Mouse (Mus musculus): ENCODE measurements at regions not wholly inside any gene's neighbourhood (a gene's known extent, or its start where the extent isn't known, plus 50 kb on each side); places are given as distances from the start of the nearest gene placed in this dataset.

- TF ChIP-seq ZNF384 (IDR thresholded peaks at IDR 0.05; ENCODE audit: low read depth, low read length) (no peak), MAFK (IDR thresholded peaks at IDR 0.05; ENCODE audit: insufficient read depth, low read depth, low read length) (no peak), ZC3H11A (IDR thresholded peaks at IDR 0.05; ENCODE audit: borderline replicate concordance, low read depth, low read length) (no peak)
These were observed 635.1 kb downstream of the Lmo4 start for GRCm38 (mm10) chr3:143569930-143570329.
